Mouse (Mus musculus): ENCODE measurements around the gene Plekhb2. TPM values are rescaled to one million over a fixed set of nuclear protein-coding genes. Genes with fewer than 3 reads are reported as not detected.
A peak's percentile ranks its signal among the peaks of the same experiment; 100 is the strongest.

Gene Plekhb2
- total RNA-seq, 2 experiments from 2014 or later: 2.5 to 8.0 TPM

GRCm38 (mm10) chr1:34828528-34829294, 21.1 kb upstream of the Plekhb2 start:
- no peak for ATAC-seq (replicated peaks; ENCODE audit: low FRiP score, poor library complexity, severe bottlenecking)

- no peak for ATAC-seq (replicated peaks; ENCODE audit: low FRiP score, poor library complexity, severe bottlenecking)
These were observed 18.8 kb upstream of the Plekhb2 start for GRCm38 (mm10) chr1:34830934-34831333.

GRCm38 (mm10) chr1:34831381-34831780, 18.4 kb upstream of the Plekhb2 start:
- ATAC-seq (replicated peaks; ENCODE audit: low FRiP score, poor library complexity, severe bottlenecking): no peak

DNA sequence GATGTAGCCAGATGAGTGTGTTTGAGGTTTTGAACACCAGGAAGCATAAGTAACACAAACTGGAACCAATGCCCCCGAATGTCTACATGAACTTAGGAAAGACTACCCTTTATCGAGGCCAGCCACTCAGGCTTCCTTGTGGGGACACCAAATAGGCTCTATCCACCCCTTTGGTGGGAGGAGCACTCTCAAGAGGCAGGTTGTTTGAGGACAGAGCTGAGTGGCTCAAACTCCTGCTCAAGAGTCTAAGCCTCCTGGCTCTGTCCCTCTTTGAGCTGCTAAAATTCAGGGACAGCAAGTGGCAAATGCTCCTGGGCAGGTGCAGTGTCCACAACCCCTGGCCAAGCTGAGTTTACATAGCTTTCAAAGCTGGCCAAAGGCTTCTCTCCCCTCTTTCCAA, 14.9 kb upstream of the Plekhb2 start:
- ATAC-seq (replicated peaks; ENCODE audit: low FRiP score, poor library complexity, severe bottlenecking): no peak

DNA sequence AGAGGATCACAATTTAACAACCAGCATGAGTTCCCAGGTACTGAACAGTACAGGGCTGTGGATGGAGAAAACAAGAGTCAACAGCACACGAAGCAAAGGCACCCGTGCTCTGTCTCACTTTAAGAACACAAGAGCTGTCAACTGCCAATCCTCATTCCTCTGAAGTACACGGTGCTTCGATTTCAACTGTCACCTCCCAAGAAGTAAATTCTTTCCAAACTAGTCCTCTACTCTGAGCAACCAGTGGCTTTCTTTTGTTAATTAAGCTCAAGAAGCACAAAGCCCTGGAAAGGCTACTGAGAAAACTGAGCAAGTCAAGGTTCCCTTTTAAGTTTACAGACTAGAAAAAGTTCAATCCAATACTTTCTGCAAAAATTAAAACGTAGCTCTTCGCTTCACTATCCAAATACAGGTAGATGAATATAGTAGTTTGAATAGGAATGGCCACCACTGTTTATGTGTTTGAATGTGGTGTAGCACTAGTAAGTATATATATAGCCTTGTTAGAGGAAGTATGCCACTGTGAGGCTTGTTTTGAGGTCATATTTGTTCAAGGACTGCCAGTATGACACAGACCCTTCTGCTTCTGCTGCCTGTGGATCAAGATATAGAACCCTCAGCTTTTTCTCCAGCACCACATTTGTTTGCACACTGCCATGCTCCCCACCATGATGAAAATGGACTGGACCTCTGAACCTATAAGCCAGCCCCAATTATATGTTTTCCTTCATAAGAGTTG, 11.7 kb upstream of the Plekhb2 start:
- ATAC-seq (replicated peaks; ENCODE audit: low FRiP score, poor library complexity, severe bottlenecking): no peak

GRCm38 (mm10) chr1:34839241-34839640, 10.5 kb upstream of the Plekhb2 start:
- no peak for ATAC-seq (replicated peaks; ENCODE audit: low FRiP score, poor library complexity, severe bottlenecking)

- no peak for ATAC-seq (replicated peaks; ENCODE audit: low FRiP score, poor library complexity, severe bottlenecking)
These were observed 7.9 kb upstream of the Plekhb2 start for GRCm38 (mm10) chr1:34841709-34842388.

DNA sequence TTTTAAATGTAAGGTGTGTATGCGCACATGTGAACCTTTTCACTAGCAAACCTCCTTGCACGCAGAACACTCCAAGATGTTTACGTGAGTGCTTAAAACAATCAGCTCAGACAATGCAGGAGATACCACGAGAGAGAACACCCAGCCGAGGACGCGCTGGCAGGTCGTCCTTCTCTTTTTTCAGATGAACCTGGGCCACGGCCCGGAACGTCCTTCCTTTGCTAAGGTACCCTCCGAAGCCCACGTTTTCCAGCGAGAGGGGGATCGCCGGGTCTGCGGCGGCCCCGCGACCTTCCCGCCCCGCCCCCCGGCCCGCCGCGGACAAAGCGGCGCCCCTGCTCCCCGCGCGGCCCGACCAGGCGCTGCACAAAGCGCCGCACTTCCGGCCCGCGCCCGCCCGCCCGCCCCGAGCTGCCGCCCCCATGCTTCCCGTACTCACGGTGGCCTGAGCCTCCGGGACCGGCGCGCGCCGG, 7.4 kb upstream of the Plekhb2 start:
- peak; percentile 55; the same call in 1 of the 2 replicates for ATAC-seq (replicated peaks; ENCODE audit: low FRiP score, poor library complexity, severe bottlenecking)

DNA sequence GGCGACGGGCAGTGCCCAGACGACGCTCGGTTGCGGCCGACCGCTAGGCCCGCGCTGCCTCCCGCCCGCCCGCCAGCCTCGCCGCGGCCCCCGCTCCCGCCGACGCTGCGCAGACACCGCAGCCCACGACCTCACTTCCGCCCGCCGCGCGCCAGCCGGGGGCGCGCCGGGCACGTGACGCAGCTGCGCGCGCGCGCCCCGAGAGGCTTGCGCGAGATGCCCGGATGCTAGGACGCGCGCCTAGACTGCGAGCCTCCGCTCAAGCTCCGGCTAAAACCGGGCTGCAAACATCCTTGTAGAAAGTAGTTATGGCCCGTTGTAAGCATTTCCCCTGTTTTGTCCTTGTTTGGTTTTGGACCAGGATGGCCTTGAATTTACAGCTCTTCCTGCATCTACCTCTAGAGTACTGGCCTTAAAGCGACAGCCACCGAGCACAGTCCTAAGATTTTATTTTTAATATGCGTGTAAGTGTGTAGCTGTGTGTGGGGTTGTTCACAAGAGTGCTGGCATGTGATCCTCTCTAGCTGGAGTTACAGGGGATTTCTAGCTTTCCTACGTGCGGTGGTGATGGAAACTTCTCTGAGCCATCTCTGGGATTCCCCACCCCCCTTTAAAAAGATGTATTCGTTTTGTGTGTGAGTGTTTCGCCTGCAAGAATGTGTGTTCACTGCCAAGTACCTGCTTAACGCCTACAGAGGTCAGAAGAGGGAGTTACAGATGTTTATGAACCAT, 6.7 kb upstream of the Plekhb2 start, which contains the start of gene Fam168b:
Gene Fam168b (minus strand): TSS at position 179 of the 732 bp plus-strand sequence.
- peak; percentile 82 for ATAC-seq (replicated peaks; ENCODE audit: low FRiP score, poor library complexity, severe bottlenecking)

DNA sequence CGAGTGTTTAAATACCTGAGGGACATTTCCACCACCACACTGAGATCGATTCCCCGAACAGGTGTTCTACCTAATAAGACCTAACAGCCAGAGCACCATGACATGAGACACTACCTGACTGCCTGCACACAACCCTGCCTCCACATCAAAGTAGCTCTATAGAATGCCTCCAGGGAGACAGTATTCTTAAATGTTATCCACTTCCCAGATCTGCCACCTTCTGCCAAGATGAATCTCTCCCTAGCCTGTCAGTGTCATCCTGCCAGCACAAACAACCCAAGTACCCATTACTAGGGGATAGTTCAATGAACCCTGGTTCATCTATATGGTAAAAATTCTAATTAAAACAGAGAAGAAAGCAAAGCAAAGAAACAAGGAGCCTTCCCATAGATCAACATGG, 2.7 kb upstream of the Plekhb2 start:
- ATAC-seq (replicated peaks; ENCODE audit: low FRiP score, poor library complexity, severe bottlenecking): no peak

DNA sequence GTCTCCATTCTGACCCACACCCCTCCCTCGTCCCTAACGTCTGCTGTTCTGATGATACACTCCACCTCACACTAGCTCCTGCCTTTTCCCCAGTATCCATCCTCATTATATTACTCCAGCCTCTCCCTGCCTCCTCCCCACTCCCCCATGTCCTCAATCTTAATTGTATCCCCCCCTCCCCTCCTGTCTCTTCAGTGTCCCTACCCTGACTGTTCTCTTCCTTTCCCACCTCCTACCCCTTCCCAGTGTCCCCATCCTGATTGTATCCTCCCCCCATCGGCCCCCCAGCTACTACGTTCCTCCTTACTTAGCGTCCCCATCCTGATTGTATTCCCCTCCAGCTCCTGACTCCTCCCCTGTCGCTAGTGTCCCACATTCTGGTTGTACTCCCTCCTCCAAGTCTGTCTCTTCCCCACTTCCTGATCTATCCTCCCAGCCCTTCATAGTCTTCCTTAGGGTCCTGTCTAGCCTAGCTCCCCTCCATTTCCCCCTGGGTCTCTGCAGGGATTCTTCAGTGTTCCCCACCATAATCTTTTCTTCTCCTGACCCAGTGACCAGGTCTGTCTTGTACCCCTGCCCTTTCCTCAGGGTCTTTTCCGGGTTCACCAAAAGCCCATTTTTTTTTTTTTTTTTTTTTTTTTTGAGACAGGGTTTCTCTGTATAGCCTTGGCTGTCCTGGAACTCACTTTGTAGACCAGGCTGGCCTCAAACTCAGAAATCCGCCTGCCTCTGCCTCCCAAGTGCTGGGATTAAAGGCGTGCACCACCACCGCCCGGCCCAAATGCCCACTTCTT, 764 bp downstream of the Plekhb2 start:
- no peak for ATAC-seq (replicated peaks; ENCODE audit: low FRiP score, poor library complexity, severe bottlenecking)

- ATAC-seq (replicated peaks; ENCODE audit: low FRiP score, poor library complexity, severe bottlenecking): no peak
These were observed 1.8 kb downstream of the Plekhb2 start for GRCm38 (mm10) chr1:34851562-34851961.

DNA sequence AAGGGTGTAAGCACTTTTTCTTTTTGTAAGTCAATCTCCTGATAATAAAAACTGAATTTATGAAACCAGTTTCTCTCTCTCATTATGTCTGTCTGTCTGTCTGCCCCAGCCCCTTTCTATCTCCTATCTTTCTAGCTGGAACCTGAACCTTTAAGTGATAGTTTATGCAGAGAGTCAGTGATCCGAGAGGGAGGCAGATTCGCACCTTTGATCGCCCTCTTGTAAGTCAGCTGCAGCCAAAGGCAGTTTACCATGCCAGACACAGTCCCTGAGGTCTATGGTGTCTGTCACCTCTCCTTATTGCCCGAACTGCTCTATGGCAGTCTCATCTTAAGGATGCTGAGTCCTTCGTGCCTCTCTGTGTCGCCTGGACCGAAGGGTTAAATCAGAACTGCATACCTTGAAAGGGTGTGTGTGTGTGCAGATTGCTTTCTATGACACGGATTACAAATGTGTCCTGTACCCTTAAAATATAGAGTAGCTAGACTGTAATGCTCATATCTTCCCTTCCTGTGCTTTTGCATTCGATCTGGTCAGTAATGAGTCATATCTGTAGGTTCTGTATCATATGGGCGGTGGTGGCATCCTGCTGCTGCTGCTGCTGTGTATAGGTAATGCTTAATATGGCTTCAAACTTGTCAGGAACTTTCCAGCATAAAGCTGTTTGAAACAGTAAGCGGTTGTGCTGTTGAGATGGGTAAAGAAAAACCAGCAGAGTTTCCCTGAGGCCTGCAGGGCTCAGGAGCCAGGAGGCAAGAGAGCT, 2.5 kb downstream of the Plekhb2 start:
- no peak for ATAC-seq (replicated peaks; ENCODE audit: low FRiP score, poor library complexity, severe bottlenecking)

DNA sequence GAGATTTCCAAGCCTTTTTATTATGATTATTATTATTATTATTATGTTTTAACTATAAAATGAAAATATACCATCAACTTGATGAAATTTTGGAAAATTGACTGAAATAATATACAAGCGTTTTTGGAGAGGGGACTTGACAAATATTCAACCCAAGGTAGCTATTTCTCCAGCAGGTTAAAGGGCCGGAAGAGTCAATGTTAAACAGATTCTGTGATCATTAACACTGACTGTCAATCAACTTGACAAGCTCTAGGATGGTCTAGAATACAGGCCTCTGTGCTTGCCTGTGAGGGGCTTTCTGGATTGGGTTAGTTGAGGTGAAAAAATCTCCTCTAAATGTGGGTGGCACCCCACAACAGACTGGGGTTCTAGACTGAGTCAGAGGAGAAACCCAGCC, 4.0 kb downstream of the Plekhb2 start:
- ATAC-seq (replicated peaks; ENCODE audit: low FRiP score, poor library complexity, severe bottlenecking): no peak

DNA sequence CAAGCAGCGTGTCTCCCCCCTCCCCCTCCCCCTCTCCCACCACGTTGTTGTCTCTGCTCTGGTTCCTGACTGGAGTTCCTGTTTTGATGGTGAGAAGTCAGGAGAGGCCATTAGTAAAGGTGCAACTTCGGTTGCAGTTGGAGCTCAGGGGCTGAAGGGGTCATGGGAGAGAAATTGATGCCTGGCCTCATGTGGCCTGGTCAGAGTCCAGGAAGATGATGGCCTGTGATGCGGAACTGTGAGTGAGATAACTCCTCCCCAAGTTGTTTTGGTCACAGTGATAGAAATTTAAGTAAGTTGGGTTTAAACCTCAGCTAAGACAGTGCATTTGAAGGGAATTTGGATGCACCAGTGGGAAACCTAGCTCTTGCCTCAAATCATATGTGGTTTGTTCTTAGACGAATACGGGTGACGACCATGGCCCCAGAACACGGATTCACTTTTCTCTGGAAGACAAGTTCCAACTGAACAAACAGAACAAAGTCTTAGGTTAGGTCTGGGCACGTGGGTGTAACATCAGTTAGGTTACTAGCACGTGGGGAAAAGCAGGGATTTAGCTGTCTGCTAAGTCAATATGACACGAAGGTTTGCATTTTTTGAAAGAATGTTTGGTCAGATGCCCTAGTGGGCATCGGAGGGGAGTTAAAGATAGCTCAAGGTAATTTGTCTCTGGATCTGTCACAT, 5.4 kb downstream of the Plekhb2 start:
- no peak for ATAC-seq (replicated peaks; ENCODE audit: low FRiP score, poor library complexity, severe bottlenecking)

DNA sequence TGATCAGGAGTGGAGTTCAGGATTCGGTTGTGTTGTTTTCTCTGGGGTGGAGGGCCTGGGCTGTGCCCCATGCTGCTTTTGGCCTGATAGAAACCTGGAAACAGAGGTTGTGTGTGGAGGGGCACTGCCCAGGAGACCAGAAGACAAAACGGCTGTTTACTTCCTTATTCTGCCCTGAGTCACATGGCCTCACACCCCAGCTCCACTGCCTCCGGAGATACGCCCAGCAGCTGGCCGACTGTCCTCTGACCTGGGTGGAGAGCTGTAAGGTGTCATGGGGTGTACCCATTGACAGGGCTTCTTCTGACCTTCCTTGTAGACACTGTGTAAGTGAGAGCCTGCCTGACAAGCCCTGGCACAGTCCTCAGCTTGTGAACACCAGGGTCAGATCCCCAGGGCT, 8.9 kb downstream of the Plekhb2 start:
- ATAC-seq (replicated peaks; ENCODE audit: low FRiP score, poor library complexity, severe bottlenecking): 0 out of 2 replicates have a peak, but pooled peaks have one; percentile 46

- ATAC-seq (replicated peaks; ENCODE audit: low FRiP score, poor library complexity, severe bottlenecking): no peak
These were observed 10.0 kb downstream of the Plekhb2 start for GRCm38 (mm10) chr1:34859761-34860160.

DNA sequence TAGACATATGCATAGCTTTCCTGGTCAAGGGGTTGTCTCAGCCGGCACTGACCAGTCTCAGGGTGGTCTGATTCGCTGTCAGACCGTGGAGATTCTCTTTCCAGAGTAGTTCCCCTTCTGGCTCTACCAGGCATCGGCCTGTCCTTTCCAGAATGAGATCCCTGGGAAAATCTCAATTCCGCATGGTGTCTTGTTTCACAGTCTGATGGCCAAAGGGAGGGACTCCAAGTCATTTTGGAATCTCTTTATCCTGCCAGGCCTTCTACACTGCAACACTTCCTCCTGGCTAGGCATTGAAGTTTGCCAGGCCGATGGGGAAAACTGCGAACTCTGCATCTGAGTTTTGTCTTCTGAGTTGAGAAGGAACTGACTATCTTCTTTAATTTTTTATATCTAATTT, 10.4 kb downstream of the Plekhb2 start:
- no peak for ATAC-seq (replicated peaks; ENCODE audit: low FRiP score, poor library complexity, severe bottlenecking)
